ENCODE assay signal across 25 mouse cellular contexts in the genomic region with DNA sequence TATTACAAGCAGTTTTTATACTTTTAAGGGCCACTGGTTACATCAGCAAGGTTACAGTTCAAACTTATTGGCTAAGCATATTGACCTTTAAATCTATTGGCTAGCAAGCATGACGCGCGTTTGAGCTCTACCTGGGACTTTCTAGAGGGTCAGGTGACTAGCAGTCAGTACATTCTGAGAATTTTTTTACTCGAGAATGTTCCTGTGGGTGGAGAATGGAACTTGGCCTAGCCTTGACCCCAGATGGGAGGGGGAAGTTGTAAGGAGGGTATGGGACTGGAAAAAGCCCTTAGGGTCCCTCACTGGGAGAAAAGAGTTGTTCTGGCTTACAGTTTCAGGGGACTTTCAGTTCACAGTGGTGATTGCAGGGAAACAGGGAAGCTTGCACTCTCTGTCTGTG.
"Had no signal": no experiment of that assay in that cellular context is flagged by ENCODE, and none has a peak within 500 bp of the region (broad histone marks: within the 10 kb centered on the region; RNA-seq: fewer than 3 reads in every experiment).

No protein-coding gene starts in this region.

- DNase-seq: gastrocnemius, postnatal 14 days; gastrocnemius, postnatal 36 days; heart, adult 2 months; heart, postnatal 14 days; heart, postnatal 36 days; kidney, adult 11 months; kidney, adult 2 months; kidney, postnatal 10 days; kidney, postnatal 25 days; kidney, postnatal 4 days; layer of hippocampus, adult 9-11 months; layer of hippocampus, postnatal 36 days; left cerebral cortex, postnatal 4 days had no signal

- H3K4me2 ChIP-seq: heart, embryonic 11.5 days; heart, embryonic 13.5 days; heart, embryonic 15.5 days; hindbrain, embryonic 13.5 days; hindbrain, embryonic 15.5 days; limb, embryonic 13.5 days; limb, embryonic 15.5 days; liver, embryonic 12.5 days had no signal

- H3K4me1 ChIP-seq: hindbrain, embryonic 13.5 days; limb, embryonic 13.5 days; limb, embryonic 15.5 days; liver, embryonic 12.5 days had no signal

- H3K27ac ChIP-seq: heart, adult 2 months; heart, embryonic 13.5 days; heart, embryonic 15.5 days; hindbrain, embryonic 13.5 days; hindbrain, embryonic 15.5 days; hindbrain, postnatal 0 days; layer of hippocampus, adult 2 months; limb, embryonic 13.5 days; limb, embryonic 15.5 days; liver, embryonic 12.5 days; liver, embryonic 14.5 days had no signal

- H3K9me3 ChIP-seq: heart, embryonic 15.5 days; limb, embryonic 15.5 days had no signal

- H3K27me3 ChIP-seq: heart, embryonic 13.5 days; heart, embryonic 15.5 days; hindbrain, embryonic 13.5 days; hindbrain, embryonic 15.5 days; limb, embryonic 13.5 days; limb, embryonic 15.5 days; liver, embryonic 12.5 days had no signal

- H3K4me3 ChIP-seq: heart, adult 2 months; heart, embryonic 13.5 days; heart, embryonic 15.5 days; hindbrain, embryonic 13.5 days; hindbrain, embryonic 15.5 days; layer of hippocampus, adult 2 months; limb, embryonic 13.5 days; limb, embryonic 15.5 days; liver, embryonic 12.5 days had no signal

- ATAC-seq: hindbrain, postnatal 0 days; intestine, embryonic 16.5 days; liver, embryonic 12.5 days had no signal

- H3K36me3 ChIP-seq: heart, embryonic 13.5 days; heart, embryonic 15.5 days; hindbrain, embryonic 13.5 days; hindbrain, embryonic 15.5 days; limb, embryonic 13.5 days; limb, embryonic 15.5 days; liver, embryonic 12.5 days had no signal

- H3K9ac ChIP-seq: heart, embryonic 13.5 days; heart, embryonic 15.5 days; hindbrain, embryonic 13.5 days; hindbrain, embryonic 15.5 days; limb, embryonic 13.5 days; limb, embryonic 15.5 days; liver, embryonic 12.5 days; liver, embryonic 14.5 days had no signal
